Mouse (Mus musculus): ENCODE data around the gene Akr1c6. TPM values are rescaled to one million over a fixed set of nuclear protein-coding genes. Genes with fewer than 3 reads are reported as not detected.

Gene Akr1c6
- total and polyA plus RNA-seq, 3 experiments = not detected

GRCm38 (mm10) chr13:4400831-4401230 lies 33.3 kb upstream of the Akr1c6 start:
- Histone ChIP-seq H3K9me3 (replicated peaks; ENCODE audit: low read length) (no peaks in the 10 kb centered on the region), H3K9ac (ENCODE audit: insufficient read depth, low read depth) (no peak overlapping the region), H3K79me2 (replicated peaks; ENCODE audit: control insufficient read depth, extremely low read depth, insufficient read depth, poor library complexity, severe bottlenecking) (no peaks in the 10 kb centered on the region), H3K27ac (ENCODE audit: insufficient read depth, low read depth) (no peak overlapping the region), H3K4me3 (replicated peaks in 1 of 3; ENCODE audit: low read depth in 2 of 3, low read length in 2 of 3, poor library complexity in 1 of 3) (no peak overlapping the region), H3K4me1 (ENCODE audit: control insufficient read depth in 1 of 2, insufficient read depth in 2 of 2) (no peaks in the 10 kb centered on the region), H3K27me3 (replicated peaks) (no peaks in the 10 kb centered on the region), H3K4me2 (ENCODE audit: insufficient read depth, low read depth, poor library complexity, severe bottlenecking) (no peak overlapping the region), H3K36me3 (replicated peaks in 1 of 2; ENCODE audit: control insufficient read depth in 1 of 2, insufficient read depth in 1 of 2, low read length in 1 of 2) (no peaks in the 10 kb centered on the region)
- DNase-seq (ENCODE audit: extremely low read depth) = no peak
- dilution Hi-C loops (cut with MboI; ENCODE audit: extremely low pct_ligation_motif_present, extremely low pct_unique_long_range_greater_than_20kb, low sequenced_read_pairs) (no loop called here), in situ Hi-C loops (cut with MboI; ENCODE audit: low pct_ligation_motif_present, low pct_unique_long_range_greater_than_20kb, low sequenced_read_pairs) (no loop called here)
- no peak for TF ChIP-seq NRF1 (IDR thresholded peaks at IDR 0.05; ENCODE audit: low read depth, low read length)
- TF ChIP-seq EP300 (IDR thresholded peaks at IDR 0.05; ENCODE audit: low read length) = no peak
- TF ChIP-seq POLR2A (IDR thresholded peaks at IDR 0.05; ENCODE audit: low read depth, low read length) = no peak
- no peak for TF ChIP-seq ZMIZ1 (IDR thresholded peaks at IDR 0.05; ENCODE audit: low read depth, low read length)
- TF ChIP-seq RAD21 (IDR thresholded peaks at IDR 0.05; ENCODE audit: low read depth, low read length) = no peak
- no peak for TF ChIP-seq USF1 (IDR thresholded peaks at IDR 0.05; ENCODE audit: low read depth, low read length)
- no peak for TF ChIP-seq CHD2 (IDR thresholded peaks at IDR 0.05; ENCODE audit: low read length)
- TF ChIP-seq CTCF (conservative IDR thresholded peaks at IDR 0.05 in 1 of 2, IDR thresholded peaks at IDR 0.05 in 1 of 2; ENCODE audit: low read depth in 2 of 2, low read length in 2 of 2) = no peak
- TF ChIP-seq JUN (IDR thresholded peaks at IDR 0.05; ENCODE audit: insufficient read depth, low read depth, low read length) = no peak
- no peak for TF ChIP-seq GABPA (IDR thresholded peaks at IDR 0.05; ENCODE audit: insufficient replicate concordance, low read depth, low read length)
- TF ChIP-seq PAX5 (IDR thresholded peaks at IDR 0.05; ENCODE audit: low read length) = no peak
- TF ChIP-seq ZC3H11A (IDR thresholded peaks at IDR 0.05; ENCODE audit: low read depth, low read length) = no peak
- no peak for TF ChIP-seq E2F4 (IDR thresholded peaks at IDR 0.05; ENCODE audit: insufficient replicate concordance, low read depth, low read length)
- TF ChIP-seq CHD1 (IDR thresholded peaks at IDR 0.05; ENCODE audit: low read depth, low read length) = no peak

GRCm38 (mm10) chr13:4402221-4402620 lies 31.9 kb upstream of the Akr1c6 start:
- TF ChIP-seq HCFC1 (IDR thresholded peaks at IDR 0.05; ENCODE audit: low read depth, low read length) (no peak), NELFE (IDR thresholded peaks at IDR 0.05; ENCODE audit: low read depth, low read length) (no peak), SMC3 (IDR thresholded peaks at IDR 0.05; ENCODE audit: low read depth, low read length) (no peak)

More at GRCm38 (mm10) chr13:4402221-4402620, 31.9 kb upstream of the Akr1c6 start:
- in situ Hi-C loops (cut with MboI; ENCODE audit: low pct_ligation_motif_present, low pct_unique_long_range_greater_than_20kb, low sequenced_read_pairs) (no loop called here), dilution Hi-C loops (cut with MboI; ENCODE audit: extremely low pct_ligation_motif_present, extremely low pct_unique_long_range_greater_than_20kb, low sequenced_read_pairs) (no loop called here)
- H3K79me2 ChIP-seq (replicated peaks; ENCODE audit: control insufficient read depth, extremely low read depth, insufficient read depth, poor library complexity, severe bottlenecking) = no peaks in the 10 kb centered on the region
- no peak overlapping the region for H3K4me3 ChIP-seq (replicated peaks in 1 of 3; ENCODE audit: low read depth in 2 of 3, low read length in 2 of 3, poor library complexity in 1 of 3)
- no peaks in the 10 kb centered on the region for H3K27me3 ChIP-seq (replicated peaks)
- no peaks in the 10 kb centered on the region for H3K4me1 ChIP-seq (ENCODE audit: control insufficient read depth in 1 of 2, insufficient read depth in 2 of 2)
- no peaks in the 10 kb centered on the region for H3K36me3 ChIP-seq (replicated peaks in 1 of 2; ENCODE audit: control insufficient read depth in 1 of 2, insufficient read depth in 1 of 2, low read length in 1 of 2)
- H3K4me2 ChIP-seq (ENCODE audit: insufficient read depth, low read depth, poor library complexity, severe bottlenecking) = no peak overlapping the region
- no peak for DNase-seq (ENCODE audit: extremely low read depth)
- no peaks in the 10 kb centered on the region for H3K9me3 ChIP-seq (replicated peaks; ENCODE audit: low read length)
- no peak overlapping the region for H3K27ac ChIP-seq (ENCODE audit: insufficient read depth, low read depth)
- H3K9ac ChIP-seq (ENCODE audit: insufficient read depth, low read depth) = no peak overlapping the region

Measured in CH12.LX (cell line).